Mouse (Mus musculus) Patski (cell line): Measurements from ENCODE around the gene Cxcl10. TPM values are rescaled to one million over a fixed set of nuclear protein-coding genes. Genes with fewer than 3 reads are reported as not detected.

ENCODE experiments used
- ATAC-seq: fragments of 100-300 bp; one replicate; pipeline ENCODE4 v1.8.0; 2021
- CTCF ChIA-PET: fragments of 350-600 bp; sonication (Branson Sonifier 250); formaldehyde crosslinking; loops from one replicate; lab custom pipeline; 2022; ENCODE audit warnings: inconsistent platforms; lab: Charles Lee
- POLR2A ChIA-PET: fragments of 350-600 bp; sonication (Branson Sonifier 250); formaldehyde crosslinking; loops from one replicate; lab custom pipeline; 2022; ENCODE audit warnings: antibody characterized with exemption, inconsistent platforms; lab: Charles Lee
- DNase-seq: peaks from one replicate; pipeline ENCODE4 v3.0.0-alpha.2; 2011; ENCODE audit warnings: low read depth, low spot score
- H3K27me3 ChIP-seq: fragments of 371-371 bp; one replicate; pipeline ENCODE4 v1.5.1; 2021
- CTCF ChIP-seq: fragments of 100-300 bp; IDR thresholded peaks from one replicate; pipeline ENCODE4 v1.5.1; 2021
- in situ Hi-C: fragments of 300-500 bp; cut with MboI; formaldehyde crosslinking; loops from 3 replicates; pipeline ENCODE4 v1.11.1; 2018; ENCODE audit warnings: low pct_unique_long_range_greater_than_20kb, mixed read lengths
- polyA plus RNA-seq: library from polyadenylated mRNA; unstranded; gene quantifications from one replicate; pipeline ENCODE4 v1.2.3, GENCODE M21; 2021

The Cxcl10 gene
- polyA plus RNA-seq, 1 experiment from 2014 or later, result 2.1 TPM

- no peak for DNase-seq
- peaks cover 16% of the 10 kb centered on the region for H3K27me3 ChIP-seq
- peak; percentile 91 for TF ChIP-seq CTCF
- CTCF ChIA-PET, result interaction anchor here (0.7 to 7.4 kb wide), 15 partner anchors 10 to 75 kb away, joined by 3 to 65 read pairs (median 5); partner anchors contain the start of gene Sdad1
- in situ Hi-C loops, result no loop called here
- no peak for ATAC-seq
- POLR2A ChIA-PET, result no interaction called here
Measured at GRCm38 (mm10) chr5:92384855-92385254, 36.2 kb upstream of the Cxcl10 start.

GRCm38 (mm10) chr5:92383747-92384146 lies 35.1 kb upstream of the Cxcl10 start:
- peaks cover 7% of the 10 kb centered on the region for H3K27me3 ChIP-seq
- TF ChIP-seq CTCF, result no peak
- ChIA-PET POLR2A (no interaction called here), CTCF (interaction anchor here (0.8 to 7.4 kb wide), 16 partner anchors 9 to 95 kb away, joined by 3 to 65 read pairs (median 5); partner anchors contain the start of gene Sdad1)
- no peak for DNase-seq
- ATAC-seq, result no peak
- in situ Hi-C loops, result no loop called here

- DNase-seq, result no peak
- in situ Hi-C loops, result no loop called here
- ATAC-seq, result no peak
- no peak for TF ChIP-seq CTCF
- ChIA-PET POLR2A (interaction anchor here (0.6 to 1.6 kb wide), 2 partner anchors 72 to 1213 kb away, joined by 3 to 5 read pairs; partner anchors contain the start of gene Sdad1), CTCF (interaction anchor here (0.7 to 7.4 kb wide), 19 partner anchors 9 to 86 kb away, joined by 3 to 65 read pairs (median 5); partner anchors contain the start of genes Cxcl10 and Sdad1)
- H3K27me3 ChIP-seq, result no peaks in the 10 kb centered on the region
Measured at GRCm38 (mm10) chr5:92382349-92382679, 33.6 kb upstream of the Cxcl10 start.

- H3K27me3 ChIP-seq, result no peaks in the 10 kb centered on the region
- ATAC-seq (no peak), DNase-seq (no peak)
- TF ChIP-seq CTCF, result peak; percentile 82
- in situ Hi-C loops, result no loop called here
- CTCF ChIA-PET, result interaction anchor here (0.7 to 7.4 kb wide), 19 partner anchors 9 to 86 kb away, joined by 3 to 65 read pairs (median 5); partner anchors contain the start of genes Cxcl10 and Sdad1
- POLR2A ChIA-PET, result interaction anchor here (0.6 to 1.6 kb wide), 2 partner anchors 72 to 1213 kb away, joined by 3 to 5 read pairs; partner anchors contain the start of gene Sdad1
Measured at GRCm38 (mm10) chr5:92381550-92382348, 33.1 kb upstream of the Cxcl10 start.

- ChIA-PET CTCF (interaction anchor here (1.0 to 3.5 kb wide), 4 partner anchors 21 to 129 kb away, joined by 3 to 19 read pairs (median 3); no protein-coding TSS in a partner anchor), POLR2A (no interaction called here)
- ATAC-seq, result peak; percentile 31
- no peak for TF ChIP-seq CTCF
- in situ Hi-C loops, result no loop called here
- DNase-seq, result no peak
- no peaks in the 10 kb centered on the region for H3K27me3 ChIP-seq
Measured at GRCm38 (mm10) chr5:92376795-92377405, 28.2 kb upstream of the Cxcl10 start.

GRCm38 (mm10) chr5:92375368-92375767 lies 26.7 kb upstream of the Cxcl10 start:
- DNase-seq, result no peak
- in situ Hi-C loops, result no loop called here
- TF ChIP-seq CTCF, result no peak
- CTCF ChIA-PET, result interaction anchor here (1.0 to 1.5 kb wide), 4 partner anchors 9 to 63 kb away, joined by 3 to 7 read pairs (median 4); no protein-coding TSS in a partner anchor
- POLR2A ChIA-PET, result no interaction called here
- no peaks in the 10 kb centered on the region for H3K27me3 ChIP-seq
- no peak for ATAC-seq

- DNase-seq (no peak), ATAC-seq (no peak)
- POLR2A ChIA-PET, result no interaction called here
- in situ Hi-C loops, result no loop called here
- no peaks in the 10 kb centered on the region for H3K27me3 ChIP-seq
- CTCF ChIA-PET, result interaction anchor here (1.0 to 1.5 kb wide), 5 partner anchors 10 to 62 kb away, joined by 3 to 7 read pairs (median 4); no protein-coding TSS in a partner anchor
- no peak for TF ChIP-seq CTCF
Measured at GRCm38 (mm10) chr5:92374721-92375142, 26.0 kb upstream of the Cxcl10 start.

GRCm38 (mm10) chr5:92372605-92373004 lies 23.9 kb upstream of the Cxcl10 start:
- H3K27me3 ChIP-seq, result no peaks in the 10 kb centered on the region
- in situ Hi-C loops, result no loop called here
- POLR2A ChIA-PET, result no interaction called here
- ATAC-seq (no peak), DNase-seq (no peak)
- CTCF ChIA-PET, result interaction anchor here (1.1 to 2.1 kb wide), 4 partner anchors 9 to 61 kb away, joined by 3 to 8 read pairs (median 5); no protein-coding TSS in a partner anchor
- no peak for TF ChIP-seq CTCF

- H3K27me3 ChIP-seq, result no peaks in the 10 kb centered on the region
- DNase-seq, result no peak
- no peak for ATAC-seq
- POLR2A ChIA-PET, result no interaction called here
- no peak for TF ChIP-seq CTCF
- CTCF ChIA-PET, result interaction anchor here (1.3 to 2.1 kb wide), 2 partner anchors 34 to 59 kb away, joined by 3 to 8 read pairs; no protein-coding TSS in a partner anchor
- in situ Hi-C loops, result no loop called here
Measured at GRCm38 (mm10) chr5:92371361-92371976, 22.8 kb upstream of the Cxcl10 start.

- no peaks in the 10 kb centered on the region for H3K27me3 ChIP-seq
- DNase-seq (no peak), ATAC-seq (no peak)
- in situ Hi-C loops, result no loop called here
- CTCF ChIA-PET, result no interaction called here
- POLR2A ChIA-PET, result no interaction called here
- no peak for TF ChIP-seq CTCF
Measured at GRCm38 (mm10) chr5:92370891-92371290, 22.2 kb upstream of the Cxcl10 start.
